Mouse (Mus musculus) lung, adult 10 weeks (tissue): ENCODE data around the gene Cir1. TPM values are rescaled to one million over a fixed set of nuclear protein-coding genes. Genes with fewer than 3 reads are reported as not detected.

Source experiments
- polyA plus RNA-seq: library from polyadenylated mRNA; stranded (reverse); fragments of 350-450 nt; fragmentation: Illumina TruSeq; extraction: RNeasy Lipid Tissue Mini Kit (QIAGEN cat#74804); gene quantifications from one replicate; pipeline ENCODE4 v1.2.3, GENCODE M21; 2014; ENCODE audit warnings: low read depth, low replicate concordance; ENCODE audit not compliant: insufficient read depth

Gene Cir1
- 20.5 TPM for polyA plus RNA-seq

GRCm38 (mm10) chr2:73312152-73313116, at the start of gene Cir1, which contains the start of gene Scrn3:
Cir1 (minus strand) TSS chr2:73312701.
Scrn3 (plus strand) TSS chr2:73312601.

GRCm38 (mm10) chr2:73271459-73272161, 40.9 kb downstream of the Cir1 start, which contains the start of gene Sp9:
Sp9 (plus strand) TSS chr2:73271925.

Other genes with a start within 250 kb of the Cir1 start
- 23.0 TPM for gene Ola1, start 93.8 kb downstream of the Cir1 start, polyA plus RNA-seq
- gene Sp9, start 40.8 kb downstream of the Cir1 start, polyA plus RNA-seq, result not detected
- 16.1 TPM for gene Scrn3, start 100 bp downstream of the Cir1 start, polyA plus RNA-seq
- 9.0 TPM for gene Gpr155, start 73.9 kb upstream of the Cir1 start, polyA plus RNA-seq
- gene Wipf1, start 217.0 kb upstream of the Cir1 start, polyA plus RNA-seq, result 16.1 TPM